Mouse (Mus musculus) layer of hippocampus, adult 18-20 months (tissue): ENCODE measurements around the gene Dctn3. TPM values are rescaled to one million over a fixed set of nuclear protein-coding genes. Genes with fewer than 3 reads are reported as not detected.
"Not testable (repeated sequence)": the region's sequence is repeated elsewhere in the genome, so short reads cannot be mapped to it uniquely, and the experiment has no call there.

Source experiments
- DNase-seq, 2 experiments: peaks; one replicate each; pipeline ENCODE4 v3.0.0; 2022; ENCODE audit warnings: low spot score in 2 of 2
- total RNA-seq, 2 experiments: library from RNA; stranded (reverse); gene quantifications; 2 replicates each; pipeline ENCODE4 v1.2.3; 2021

The Dctn3 gene
- total RNA-seq, 2 experiments from 2014 or later, result 150 to 151 TPM

- not testable (repeated sequence) for DNase-seq
These were observed 22.7 kb downstream of the Dctn3 start for GRCm38 (mm10) chr4:41700224-41700623.

GRCm38 (mm10) chr4:41699783-41700182, 23.2 kb downstream of the Dctn3 start, which contains the start of gene Il11ra1:
Il11ra1 (plus strand) TSS chr4:41699989.
- not testable (repeated sequence) for DNase-seq

- not testable (repeated sequence) for DNase-seq
These were observed 24.5 kb downstream of the Dctn3 start for GRCm38 (mm10) chr4:41698421-41699016.

GRCm38 (mm10) chr4:41696930-41697841, 25.8 kb downstream of the Dctn3 start, which contains the start of gene Cntfr:
Cntfr (minus strand) TSS chr4:41697089.
- DNase-seq, result peak; percentile 75 to 89

- DNase-seq, result not testable (repeated sequence)
These were observed 26.5 kb downstream of the Dctn3 start for GRCm38 (mm10) chr4:41696452-41696851.

- DNase-seq, result not testable (repeated sequence)
These were observed 27.2 kb downstream of the Dctn3 start for GRCm38 (mm10) chr4:41695800-41696199.

GRCm38 (mm10) chr4:41693511-41693910, 29.5 kb downstream of the Dctn3 start:
- DNase-seq, result not testable (repeated sequence)

GRCm38 (mm10) chr4:41690014-41690413, 33.0 kb downstream of the Dctn3 start:
- DNase-seq, result not testable (repeated sequence)

- not testable (repeated sequence) for DNase-seq
These were observed 34.4 kb downstream of the Dctn3 start for GRCm38 (mm10) chr4:41688562-41688961.

- DNase-seq, result not testable (repeated sequence)
These were observed 37.0 kb downstream of the Dctn3 start for GRCm38 (mm10) chr4:41685882-41686492.

- not testable (repeated sequence) for DNase-seq
These were observed 38.0 kb downstream of the Dctn3 start for GRCm38 (mm10) chr4:41684931-41685453.

- DNase-seq, result not testable (repeated sequence)
These were observed 38.6 kb downstream of the Dctn3 start for GRCm38 (mm10) chr4:41684131-41684930.

GRCm38 (mm10) chr4:41683303-41683702, 39.7 kb downstream of the Dctn3 start:
- DNase-seq, result not testable (repeated sequence)

- no peak for DNase-seq
These were observed 40.2 kb downstream of the Dctn3 start for GRCm38 (mm10) chr4:41682789-41683188.

- peak in 1 of 2 experiments; percentile 48 for DNase-seq
These were observed 41.0 kb downstream of the Dctn3 start for GRCm38 (mm10) chr4:41681947-41682346.

- peak; percentile 43 to 62 for DNase-seq
These were observed 41.8 kb downstream of the Dctn3 start for GRCm38 (mm10) chr4:41681176-41681575.

- no peak for DNase-seq
These were observed 43.7 kb downstream of the Dctn3 start for GRCm38 (mm10) chr4:41679291-41679690.

- DNase-seq, result no peak
These were observed 44.1 kb downstream of the Dctn3 start for GRCm38 (mm10) chr4:41678863-41679262.

- DNase-seq, result no peak
These were observed 45.9 kb downstream of the Dctn3 start for GRCm38 (mm10) chr4:41677006-41677629.
